Mouse (Mus musculus) liver, embryonic 12.5 days (tissue): Measurements from ENCODE around the gene Gm45716. TPM values are rescaled to one million over a fixed set of nuclear protein-coding genes. Genes with fewer than 3 reads are reported as not detected.

Experiments used
- ATAC-seq: fragments of 200-750 bp; cut with Nextera tagmentation; 2 replicates; pipeline ENCODE4 v1.8.0; 2017; ENCODE audit warnings: moderate number of reproducible peaks, mild to moderate bottlenecking, moderate library complexity
- H3K27ac ChIP-seq: fragments of 300-500 bp; sonication (generic); 2 replicates; pipeline ENCODE4 v1.5.1; 2016; ENCODE audit warnings: mild to moderate bottlenecking
- H3K27me3 ChIP-seq: fragments of 300-500 bp; sonication (generic); replicated peaks from 2 replicates; pipeline ENCODE4 v1.6.1; 2016; ENCODE audit warnings: mild to moderate bottlenecking, moderate library complexity
- H3K36me3 ChIP-seq: fragments of 300-500 bp; sonication (generic); 2 replicates; pipeline ENCODE4 v1.6.1; 2016; ENCODE audit warnings: mild to moderate bottlenecking, moderate library complexity
- H3K4me1 ChIP-seq: fragments of 300-500 bp; sonication (generic); 2 replicates; pipeline ENCODE4 v1.6.1; 2016
- H3K4me2 ChIP-seq: fragments of 300-500 bp; sonication (generic); 2 replicates; pipeline ENCODE4 v1.6.1; 2016; ENCODE audit warnings: mild to moderate bottlenecking, moderate library complexity
- H3K4me3 ChIP-seq: fragments of 300-500 bp; sonication (generic); 2 replicates; pipeline ENCODE4 v1.5.1; 2016; ENCODE audit warnings: mild to moderate bottlenecking, moderate library complexity
- H3K9ac ChIP-seq: fragments of 300-500 bp; sonication (generic); 2 replicates; pipeline ENCODE4 v1.6.1; 2016; ENCODE audit warnings: mild to moderate bottlenecking, moderate library complexity
- H3K9me3 ChIP-seq: fragments of 300-500 bp; sonication (generic); replicated peaks from 2 replicates; pipeline ENCODE4 v1.6.1; 2016; ENCODE audit warnings: mild to moderate bottlenecking, moderate library complexity
- whole genome bisulfite sequencing: fragments of 180-500 bp; shearing (Covaris S2); methylation state at CpG from one replicate; pipeline ENCODE4 v1.1.7; 2016; ENCODE audit not compliant: insufficient replicate concordance; 5-methylcytosine and 5-hydroxymethylcytosine counted together
- polyA plus RNA-seq: library from polyadenylated mRNA; unstranded; fragments of >200 nt; fragmentation: Nextera tagmentation; extraction: Ambion mirVana; gene quantifications from 2 replicates; pipeline ENCODE4 v1.2.1, GENCODE M21; 2016

Gene Gm45716
- polyA plus RNA-seq, 1 experiment from 2014 or later, result 3.4 TPM

DNA sequence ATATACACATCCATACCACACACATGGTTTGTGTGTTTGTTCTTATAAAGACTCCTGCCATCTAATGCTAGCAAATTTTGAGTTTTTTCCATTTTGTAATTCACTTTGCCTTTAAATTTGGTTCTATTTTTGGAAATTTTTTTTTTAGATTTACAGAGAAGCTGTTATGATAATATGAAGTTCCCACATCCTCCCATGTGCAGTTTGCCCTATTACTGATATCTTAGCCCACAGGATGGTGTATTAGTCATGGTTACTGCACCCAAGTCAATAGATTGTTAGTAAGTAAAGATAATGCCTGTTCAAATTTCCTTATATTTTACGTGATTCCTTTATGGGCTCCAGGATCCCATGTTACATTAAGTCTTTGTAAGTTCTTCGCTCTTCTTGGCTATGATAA is 107.1 kb downstream of the Gm45716 start:
- Histone ChIP-seq H3K27me3 (no peaks in the 10 kb centered on the region), H3K4me1 (no peaks in the 10 kb centered on the region), H3K9me3 (no peaks in the 10 kb centered on the region), H3K4me2 (no peak overlapping the region), H3K9ac (no peak overlapping the region), H3K4me3 (no peak overlapping the region), H3K27ac (no peak overlapping the region), H3K36me3 (no peaks in the 10 kb centered on the region)
- 72% methylated on average over 2 of the region's 2 CpGs for WGBS
- ATAC-seq, result no peak

Other genes starting within 250 kb of the Gm45716 start
- gene Pctp, start 184.8 kb upstream of the Gm45716 start, polyA plus RNA-seq, result 11.0 and 11.5 TPM in 2 replicates
- 0.43 and 0.55 TPM in 2 replicates for gene Tmem100, start 157.3 kb upstream of the Gm45716 start, polyA plus RNA-seq
- gene Mmd, start 61.8 kb downstream of the Gm45716 start, polyA plus RNA-seq, result 10.6 and 12.0 TPM in 2 replicates
- 5.0 and 7.0 TPM in 2 replicates for gene Hlf, start 203.2 kb downstream of the Gm45716 start, polyA plus RNA-seq